Mouse (Mus musculus) testis, adult 2 months (tissue): ENCODE results near the gene Slc37a2.
A peak's percentile ranks its signal among the peaks of the same experiment; 100 is the strongest.

Experiments used
- CTCF ChIP-seq: fragments of 200-500 bp; IDR thresholded peaks from 2 replicates; pipeline ENCODE4 v1.5.1; 2012; ENCODE audit warnings: low read depth, mild to moderate bottlenecking, inconsistent platforms, low read length, moderate library complexity; ENCODE audit not compliant: control insufficient read depth, insufficient read depth, insufficient replicate concordance
- POLR2A ChIP-seq: fragments of 200-500 bp; IDR thresholded peaks from 2 replicates; pipeline ENCODE4 v1.6.1; 2012; ENCODE audit warnings: low read depth, mild to moderate bottlenecking, inconsistent platforms, low read length, moderate library complexity; ENCODE audit not compliant: control insufficient read depth

DNA sequence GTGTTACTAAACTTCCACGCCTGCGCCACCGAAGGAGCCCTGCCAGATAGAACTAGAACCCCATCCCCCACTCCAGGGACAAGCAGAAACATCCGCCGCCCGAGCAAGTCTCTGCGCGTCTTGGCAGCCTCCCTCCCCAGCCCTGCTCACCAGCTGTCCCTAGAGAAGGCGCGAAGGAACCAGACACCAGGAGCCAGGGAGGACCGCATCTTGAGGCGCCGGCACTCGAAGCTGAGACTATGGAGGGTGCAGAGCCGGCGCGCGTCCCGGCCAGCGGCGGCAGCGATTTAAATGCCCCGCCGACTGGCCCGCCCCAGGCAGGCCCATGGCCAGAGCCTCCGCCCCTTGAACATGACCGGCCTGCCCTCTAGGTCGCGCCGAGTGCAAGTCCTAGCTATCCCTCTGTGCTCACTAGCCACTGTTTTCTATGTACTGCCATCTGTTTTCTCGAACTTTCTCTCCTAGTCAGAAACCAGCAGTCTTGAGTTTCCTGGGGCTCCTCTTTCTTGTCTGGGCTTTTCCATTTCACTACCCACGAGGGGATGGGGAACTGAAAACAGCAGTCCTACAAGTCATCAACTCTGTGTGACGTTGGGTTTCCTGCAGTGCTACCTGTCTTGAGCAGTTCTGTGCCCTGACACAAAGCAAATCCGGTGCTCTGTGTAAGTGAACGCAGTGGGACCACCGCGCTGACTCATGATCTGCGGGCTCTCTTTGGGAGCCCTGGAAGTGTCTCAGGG is at the start of gene Slc37a2:
- 0 out of 2 replicates have a peak, but pooled peaks have one; percentile 15 for TF ChIP-seq CTCF
- no peak for TF ChIP-seq POLR2A
